Mouse (Mus musculus) cortical plate, adult 2 months (tissue): ENCODE results near the gene Gpr62. TPM values are rescaled to one million over a fixed set of nuclear protein-coding genes. Genes with fewer than 3 reads are reported as not detected.

ENCODE experiments used
- H3K27ac ChIP-seq: fragments of 200-500 bp; 2 replicates; pipeline ENCODE4 v1.5.1; 2012; ENCODE audit warnings: low read length, control low read depth, inconsistent platforms; ENCODE audit not compliant: insufficient read depth
- H3K4me1 ChIP-seq: fragments of 200-500 bp; 2 replicates; pipeline ENCODE4 v1.6.1; 2011; ENCODE audit warnings: low read length; ENCODE audit not compliant: control insufficient read depth, insufficient read depth
- H3K4me3 ChIP-seq: fragments of 200-500 bp; 2 replicates; pipeline ENCODE4 v1.5.1; 2011; ENCODE audit warnings: mild to moderate bottlenecking, low read length, control low read depth; ENCODE audit not compliant: insufficient read depth
- CTCF ChIP-seq: fragments of 200-500 bp; IDR thresholded peaks from 2 replicates; pipeline ENCODE4 v1.5.1; 2011; ENCODE audit warnings: mild to moderate bottlenecking, control low read depth, low read length; ENCODE audit not compliant: insufficient read depth; ENCODE audit errors: extremely low read depth
- POLR2A ChIP-seq: fragments of 200-500 bp; IDR thresholded peaks from 2 replicates; pipeline ENCODE4 v1.6.1; 2011; ENCODE audit warnings: mild to moderate bottlenecking, low read length, control low read depth; ENCODE audit not compliant: insufficient read depth; ENCODE audit errors: extremely low read depth
- polyA plus RNA-seq: library from polyadenylated mRNA; depleted of rRNA; stranded (reverse); fragments of >200 nt; gene quantifications from 2 replicates; pipeline ENCODE4 v1.2.3, GENCODE M21; 2012

Gpr62 gene
- polyA plus RNA-seq, 1 experiment: 19.0 TPM

GRCm38 (mm10) chr9:106483606-106484005, 17.9 kb upstream of the Gpr62 start:
- no peak overlapping the region for H3K4me3 ChIP-seq
- no peak overlapping the region for H3K27ac ChIP-seq
- TF ChIP-seq POLR2A: no peak
- no peaks in the 10 kb centered on the region for H3K4me1 ChIP-seq

- Histone ChIP-seq H3K4me1 (no peaks in the 10 kb centered on the region; the same call in 1 of the 2 replicates), H3K4me3 (no peak overlapping the region), H3K27ac (no peak overlapping the region)
- TF ChIP-seq CTCF (no peak), POLR2A (no peak)
Measured at GRCm38 (mm10) chr9:106483136-106483535, 17.4 kb upstream of the Gpr62 start.

- H3K4me3 ChIP-seq: no peak overlapping the region
- H3K27ac ChIP-seq: no peak overlapping the region
- TF ChIP-seq CTCF (no peak), POLR2A (no peak)
- peaks cover 4% of the 10 kb centered on the region; the same call in 1 of the 2 replicates for H3K4me1 ChIP-seq
Measured at GRCm38 (mm10) chr9:106482578-106483115, 16.9 kb upstream of the Gpr62 start.

- Histone ChIP-seq H3K27ac (no peak overlapping the region), H3K4me3 (no peak overlapping the region), H3K4me1 (peaks cover 4% of the 10 kb centered on the region; the same call in 1 of the 2 replicates)
- TF ChIP-seq CTCF (no peak), POLR2A (no peak)
Measured at GRCm38 (mm10) chr9:106481676-106482075, 15.9 kb upstream of the Gpr62 start.

- no peak overlapping the region for H3K27ac ChIP-seq
- H3K4me1 ChIP-seq: peaks cover 6% of the 10 kb centered on the region; the same call in 1 of the 2 replicates
- no peak overlapping the region for H3K4me3 ChIP-seq
- no peak for TF ChIP-seq CTCF
- no peak for TF ChIP-seq POLR2A
Measured at GRCm38 (mm10) chr9:106481075-106481474, 15.3 kb upstream of the Gpr62 start.

- Histone ChIP-seq H3K4me3 (no peak overlapping the region), H3K27ac (no peak overlapping the region), H3K4me1 (peaks cover 7% of the 10 kb centered on the region; the same call in 1 of the 2 replicates)
- no peak for TF ChIP-seq POLR2A
- no peak for TF ChIP-seq CTCF
Measured at GRCm38 (mm10) chr9:106480541-106480940, 14.8 kb upstream of the Gpr62 start.

- peak overlapping the region; percentile 62 for H3K4me3 ChIP-seq
- peaks cover 7% of the 10 kb centered on the region; the same call in 1 of the 2 replicates for H3K4me1 ChIP-seq
- H3K27ac ChIP-seq: no peak overlapping the region
- TF ChIP-seq POLR2A (no peak), CTCF (no peak)
Measured at GRCm38 (mm10) chr9:106478101-106478500, 12.4 kb upstream of the Gpr62 start.

- H3K27ac ChIP-seq: no peak overlapping the region
- peak overlapping the region; percentile 62 for H3K4me3 ChIP-seq
- no peak for TF ChIP-seq CTCF
- no peak for TF ChIP-seq POLR2A
- peaks cover 7% of the 10 kb centered on the region; the same call in 1 of the 2 replicates for H3K4me1 ChIP-seq
Measured at GRCm38 (mm10) chr9:106477649-106478048, 11.9 kb upstream of the Gpr62 start.

GRCm38 (mm10) chr9:106476924-106477484, 11.3 kb upstream of the Gpr62 start, which contains the start of gene Parp3:
Parp3 (minus strand) TSS chr9:106476949.
- TF ChIP-seq CTCF: peak; percentile 89
- 0 out of 2 replicates have a peak, but pooled peaks have one; percentile 23 for TF ChIP-seq POLR2A

More at GRCm38 (mm10) chr9:106476924-106477484, 11.3 kb upstream of the Gpr62 start, which contains the start of gene Parp3:
- H3K4me3 ChIP-seq: peak within 1 kb of the TSS; percentile 62
- peaks cover 10% of the 10 kb centered on the region; the same call in 1 of the 2 replicates for H3K4me1 ChIP-seq
- H3K27ac ChIP-seq: peak within 1 kb of the TSS; percentile 11
